Mouse (Mus musculus) limb, embryonic 15.5 days (tissue): Measurements from ENCODE around the gene Kifap3. TPM values are rescaled to one million over a fixed set of nuclear protein-coding genes. Genes with fewer than 3 reads are reported as not detected.
"Not testable (repeated sequence)": the region's sequence is repeated elsewhere in the genome, so short reads cannot be mapped to it uniquely, and the experiment has no call there.

Source experiments
- ATAC-seq: fragments of 200-750 bp; cut with Nextera tagmentation; 2 replicates; pipeline ENCODE4 v1.8.0; 2017; ENCODE audit warnings: low read depth, moderate TSS enrichment; ENCODE audit not compliant: insufficient number of reproducible peaks, low FRiP score, low TSS enrichment
- H3K27ac ChIP-seq: fragments of 300-500 bp; sonication (generic); 2 replicates; pipeline ENCODE4 v1.5.1; 2015; ENCODE audit warnings: moderate library complexity, mild to moderate bottlenecking, inconsistent platforms
- H3K27me3 ChIP-seq: fragments of 300-500 bp; sonication (generic); 2 replicates; pipeline ENCODE4 v1.6.1; 2015; ENCODE audit warnings: inconsistent platforms
- H3K36me3 ChIP-seq: fragments of 300-500 bp; sonication (generic); 2 replicates; pipeline ENCODE4 v1.6.1; 2015; ENCODE audit warnings: inconsistent platforms
- H3K4me1 ChIP-seq: fragments of 300-500 bp; sonication (generic); 2 replicates; pipeline ENCODE4 v1.6.1; 2015; ENCODE audit warnings: inconsistent platforms
- H3K4me2 ChIP-seq: fragments of 300-500 bp; sonication (generic); 2 replicates; pipeline ENCODE4 v1.6.1; 2015; ENCODE audit warnings: mild to moderate bottlenecking, inconsistent platforms
- H3K4me3 ChIP-seq: fragments of 300-500 bp; sonication (generic); 2 replicates; pipeline ENCODE4 v1.5.1; 2015; ENCODE audit warnings: mild to moderate bottlenecking, inconsistent platforms
- H3K9ac ChIP-seq: fragments of 300-500 bp; sonication (generic); 2 replicates; pipeline ENCODE4 v1.6.1; 2015; ENCODE audit warnings: inconsistent platforms
- H3K9me3 ChIP-seq: fragments of 300-500 bp; sonication (generic); 2 replicates; pipeline ENCODE4 v1.6.1; 2016; ENCODE audit warnings: inconsistent platforms
- WGBS: fragments of 180-500 bp; shearing (Covaris S2); methylation state at CpG from one replicate; pipeline ENCODE4 v1.1.7; 2015; 5-methylcytosine and 5-hydroxymethylcytosine counted together
- polyA plus RNA-seq: library from polyadenylated mRNA; unstranded; fragments of >200 nt; fragmentation: Nextera tagmentation; extraction: Ambion mirVana; gene quantifications from 2 replicates; pipeline ENCODE4 v1.2.1, GENCODE M21; 2015

The Kifap3 gene
- polyA plus RNA-seq, 1 experiment from 2014 or later, result 37.5 TPM

GRCm38 (mm10) chr1:163838482-163838881 is 59.1 kb downstream of the Kifap3 start:
- H3K4me1 ChIP-seq, H3K4me2 ChIP-seq, H3K9me3 ChIP-seq, H3K27me3 ChIP-seq, H3K9ac ChIP-seq, H3K27ac ChIP-seq, H3K36me3 ChIP-seq, ATAC-seq, H3K4me3 ChIP-seq: not testable (repeated sequence)
- WGBS, result 94% methylated on average over 3 of the region's 3 CpGs

DNA sequence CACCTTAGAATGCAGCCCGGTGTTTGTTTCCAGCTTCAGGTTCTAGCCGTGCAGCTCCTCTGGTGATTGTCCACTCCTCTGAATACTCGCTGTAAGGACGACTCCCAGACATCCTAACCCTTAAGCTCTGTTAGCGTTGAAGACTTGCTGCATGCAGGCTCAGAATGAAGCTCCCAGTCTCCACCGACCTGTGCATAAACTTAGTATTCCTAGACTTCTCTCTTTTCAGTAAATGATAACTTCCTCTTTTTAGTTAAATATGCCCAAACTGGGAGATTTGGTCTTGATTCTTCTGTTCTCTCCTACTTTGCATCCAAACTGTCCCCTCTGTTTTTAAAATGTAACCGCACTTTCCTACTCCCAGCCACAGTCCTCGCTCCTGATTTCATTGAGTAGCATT is 61.2 kb downstream of the Kifap3 start:
- Histone ChIP-seq H3K36me3 (no peaks in the 10 kb centered on the region; the same call in 1 of the 2 replicates), H3K9me3 (no peaks in the 10 kb centered on the region), H3K27me3 (no peaks in the 10 kb centered on the region), H3K27ac (no peak overlapping the region), H3K9ac (no peak overlapping the region), H3K4me3 (no peak overlapping the region), H3K4me2 (no peak overlapping the region), H3K4me1 (no peaks in the 10 kb centered on the region; the same call in 1 of the 2 replicates)
- WGBS, result 85% methylated on average over 8 of the region's 8 CpGs
- ATAC-seq, result no peak

GRCm38 (mm10) chr1:163842238-163842637 is 62.9 kb downstream of the Kifap3 start:
- H3K4me3 ChIP-seq, result no peak overlapping the region
- no peak overlapping the region for H3K4me2 ChIP-seq
- WGBS, result 38% methylated on average over 2 of the region's 2 CpGs
- no peaks in the 10 kb centered on the region for H3K27me3 ChIP-seq
- H3K9ac ChIP-seq, result no peak overlapping the region
- H3K4me1 ChIP-seq, result no peaks in the 10 kb centered on the region; the same call in 1 of the 2 replicates
- ATAC-seq, result no peak
- no peak overlapping the region for H3K27ac ChIP-seq
- H3K9me3 ChIP-seq, result no peaks in the 10 kb centered on the region
- H3K36me3 ChIP-seq, result no peaks in the 10 kb centered on the region; the same call in 1 of the 2 replicates

GRCm38 (mm10) chr1:163843899-163844298 is 64.5 kb downstream of the Kifap3 start:
- no peak for ATAC-seq

GRCm38 (mm10) chr1:163852884-163853560 is 73.6 kb downstream of the Kifap3 start:
- WGBS, result 18% methylated on average over 5 of the region's 5 CpGs
- Histone ChIP-seq H3K36me3 (peaks cover 14% of the 10 kb centered on the region), H3K4me2 (no peak overlapping the region)

More at GRCm38 (mm10) chr1:163843899-163844298, 64.5 kb downstream of the Kifap3 start:
- H3K27me3 ChIP-seq, result no peaks in the 10 kb centered on the region
- no peak overlapping the region for H3K4me3 ChIP-seq
- H3K4me1 ChIP-seq, result no peaks in the 10 kb centered on the region; the same call in 1 of the 2 replicates
- no peak overlapping the region for H3K9ac ChIP-seq
- no peak overlapping the region for H3K4me2 ChIP-seq
- H3K27ac ChIP-seq, result no peak overlapping the region
- H3K36me3 ChIP-seq, result peaks cover 4% of the 10 kb centered on the region
- no peaks in the 10 kb centered on the region for H3K9me3 ChIP-seq

DNA sequence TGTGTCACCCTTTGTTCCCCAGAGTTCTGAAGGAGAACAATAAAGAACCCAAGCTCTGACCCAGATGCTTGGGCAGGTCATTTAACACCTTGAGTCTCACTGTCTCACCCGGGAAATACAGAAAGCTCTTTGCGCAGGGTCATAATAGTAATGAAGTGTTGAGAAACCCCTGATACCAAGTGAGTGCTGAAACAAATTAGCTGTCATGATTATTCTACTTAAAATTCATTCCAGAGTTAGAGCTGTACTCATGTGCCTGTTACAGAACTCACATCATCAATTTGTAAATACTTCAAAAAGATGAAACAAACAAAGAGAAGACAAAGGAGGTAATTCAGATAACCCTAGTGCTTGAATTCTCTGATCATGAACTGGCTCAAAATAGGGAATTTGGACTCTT is 79.0 kb downstream of the Kifap3 start:
- no peak overlapping the region for H3K4me3 ChIP-seq
- H3K4me1 ChIP-seq, result no peaks in the 10 kb centered on the region
- H3K9ac ChIP-seq, result no peak overlapping the region
- no peak overlapping the region for H3K4me2 ChIP-seq
- ATAC-seq, result no peak
- WGBS, result 59% methylated on average over 2 of the region's 2 CpGs
- H3K9me3 ChIP-seq, result no peaks in the 10 kb centered on the region
- H3K36me3 ChIP-seq, result peaks cover 17% of the 10 kb centered on the region
- no peak overlapping the region for H3K27ac ChIP-seq
- H3K27me3 ChIP-seq, result no peaks in the 10 kb centered on the region

More at GRCm38 (mm10) chr1:163852884-163853560, 73.6 kb downstream of the Kifap3 start:
- H3K4me3 ChIP-seq, result no peak overlapping the region
- H3K9me3 ChIP-seq, result no peaks in the 10 kb centered on the region
- H3K27ac ChIP-seq, result no peak overlapping the region
- no peaks in the 10 kb centered on the region for H3K4me1 ChIP-seq
- no peaks in the 10 kb centered on the region for H3K27me3 ChIP-seq
- H3K9ac ChIP-seq, result no peak overlapping the region
- ATAC-seq, result no peak

- no peak for ATAC-seq
- H3K27me3 ChIP-seq, result no peaks in the 10 kb centered on the region
- H3K9ac ChIP-seq, result no peak overlapping the region
- H3K36me3 ChIP-seq, result peaks cover 28% of the 10 kb centered on the region
- H3K27ac ChIP-seq, result no peak overlapping the region
- no peaks in the 10 kb centered on the region for H3K4me1 ChIP-seq
- H3K9me3 ChIP-seq, result no peaks in the 10 kb centered on the region
- no peak overlapping the region for H3K4me2 ChIP-seq
- H3K4me3 ChIP-seq, result no peak overlapping the region
Measured at GRCm38 (mm10) chr1:163861538-163861937, 82.2 kb downstream of the Kifap3 start.

- H3K36me3 ChIP-seq, result peaks cover 3% of the 10 kb centered on the region; the same call in 1 of the 2 replicates
- WGBS, result 63% methylated on average over 3 of the region's 3 CpGs
- H3K4me2 ChIP-seq, result no peak overlapping the region
- no peak overlapping the region for H3K27ac ChIP-seq
- no peak overlapping the region for H3K9ac ChIP-seq
- no peak overlapping the region for H3K4me3 ChIP-seq
- ATAC-seq, result no peak
- H3K27me3 ChIP-seq, result no peaks in the 10 kb centered on the region
- H3K4me1 ChIP-seq, result 0 out of 2 replicates have a peak, but pooled peaks cover 4% of the 10 kb centered on the region
- H3K9me3 ChIP-seq, result no peaks in the 10 kb centered on the region
Measured at GRCm38 (mm10) chr1:163873158-163873557, 93.8 kb downstream of the Kifap3 start.

DNA sequence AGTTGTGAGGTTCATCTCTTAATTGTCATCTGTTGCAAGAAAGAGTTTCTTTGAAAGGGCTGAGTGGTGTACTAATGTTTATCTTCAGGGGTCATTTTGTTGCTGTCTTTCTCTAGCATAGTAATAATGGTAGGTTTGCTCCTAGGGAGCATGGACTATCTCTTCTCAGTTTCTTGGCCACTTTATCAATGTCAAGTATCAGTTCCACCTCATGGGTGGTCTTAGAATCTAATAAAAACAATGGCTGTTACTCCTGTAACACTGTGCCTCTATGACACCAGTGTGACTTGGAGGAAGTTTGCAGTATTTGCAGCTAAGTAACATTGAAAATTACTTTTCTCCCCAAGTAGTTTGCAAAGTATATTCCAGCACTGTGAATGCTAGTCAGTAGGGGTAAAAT is 110.2 kb downstream of the Kifap3 start:
- H3K27me3 ChIP-seq, result no peaks in the 10 kb centered on the region
- H3K4me3 ChIP-seq, result no peak overlapping the region
- peaks cover 5% of the 10 kb centered on the region; the same call in 1 of the 2 replicates for H3K4me1 ChIP-seq
- H3K36me3 ChIP-seq, result 0 out of 2 replicates have a peak, but pooled peaks cover 5% of the 10 kb centered on the region
- no peak overlapping the region for H3K9ac ChIP-seq
- H3K9me3 ChIP-seq, result no peaks in the 10 kb centered on the region
- H3K4me2 ChIP-seq, result no peak overlapping the region
- no peak for ATAC-seq
- no peak overlapping the region for H3K27ac ChIP-seq

DNA sequence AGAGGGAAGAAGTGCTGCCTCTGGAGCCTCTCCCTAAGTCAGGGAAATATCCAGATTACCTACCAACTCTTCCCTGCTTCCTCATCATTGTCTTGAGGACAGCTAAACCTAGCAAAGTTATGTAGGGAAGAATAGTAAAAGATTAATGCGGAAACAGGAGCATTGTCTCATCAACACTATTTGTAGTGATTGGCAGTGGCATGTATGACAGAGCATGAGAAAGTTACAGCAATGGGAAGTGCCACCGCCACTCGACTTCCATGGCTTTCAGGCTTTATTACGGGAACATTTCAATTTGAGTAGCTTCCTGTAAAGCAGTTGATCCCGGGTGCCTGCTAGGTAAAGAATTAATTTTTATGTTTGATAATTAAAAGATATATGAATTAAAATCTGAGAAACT is 113.9 kb downstream of the Kifap3 start:
- peaks cover 13% of the 10 kb centered on the region for H3K4me1 ChIP-seq
- no peak overlapping the region for H3K9ac ChIP-seq
- H3K27ac ChIP-seq, result no peak overlapping the region
- WGBS, result 59% methylated on average over 5 of the region's 5 CpGs
- ATAC-seq, result no peak
- H3K9me3 ChIP-seq, result no peaks in the 10 kb centered on the region
- no peaks in the 10 kb centered on the region for H3K27me3 ChIP-seq
- 0 out of 2 replicates have a peak, but pooled peaks cover 5% of the 10 kb centered on the region for H3K36me3 ChIP-seq
- H3K4me3 ChIP-seq, result no peak overlapping the region
- H3K4me2 ChIP-seq, result no peak overlapping the region

GRCm38 (mm10) chr1:163893774-163894527 is 114.6 kb downstream of the Kifap3 start:
- no peaks in the 10 kb centered on the region for H3K27me3 ChIP-seq
- no peak overlapping the region for H3K9ac ChIP-seq
- H3K4me2 ChIP-seq, result no peak overlapping the region
- ATAC-seq, result no peak
- no peak overlapping the region for H3K4me3 ChIP-seq
- H3K9me3 ChIP-seq, result no peaks in the 10 kb centered on the region
- peak overlapping the region; percentile 33; the same call in 1 of the 2 replicates for H3K27ac ChIP-seq
- H3K36me3 ChIP-seq, result 0 out of 2 replicates have a peak, but pooled peaks cover 5% of the 10 kb centered on the region
- 44% methylated on average over 11 of the region's 11 CpGs for WGBS
- peaks cover 17% of the 10 kb centered on the region for H3K4me1 ChIP-seq

DNA sequence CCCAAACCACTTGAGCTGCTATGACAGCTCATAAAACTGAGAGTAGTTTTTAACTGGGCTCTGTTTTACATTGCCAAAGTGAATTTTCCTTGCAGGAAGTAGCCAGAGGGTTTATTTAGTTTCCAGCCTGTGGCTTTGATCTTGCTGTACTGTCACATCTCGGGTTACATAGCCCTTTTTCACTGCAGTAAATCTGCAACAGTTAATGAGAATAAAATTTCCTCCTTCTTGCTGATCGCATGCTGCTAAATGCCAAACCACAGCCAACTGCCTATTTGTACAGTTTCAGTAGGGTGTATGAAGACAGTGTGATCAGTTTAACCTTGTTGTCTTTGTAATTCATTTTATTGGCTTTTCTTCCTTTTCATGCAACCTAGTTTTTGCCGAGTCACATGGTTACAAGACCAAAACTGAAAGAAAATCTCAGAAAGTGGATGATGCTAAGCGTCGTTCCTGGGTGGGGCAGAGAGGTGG is 118.9 kb downstream of the Kifap3 start:
- H3K36me3 ChIP-seq, result no peaks in the 10 kb centered on the region
- no peak overlapping the region for H3K4me3 ChIP-seq
- H3K4me2 ChIP-seq, result peak overlapping the region; percentile 2; the same call in 1 of the 2 replicates
- H3K9me3 ChIP-seq, result no peaks in the 10 kb centered on the region
- WGBS, result 13% methylated on average over 5 of the region's 5 CpGs
- peak overlapping the region; percentile 47 for H3K27ac ChIP-seq
- H3K9ac ChIP-seq, result no peak overlapping the region
- H3K27me3 ChIP-seq, result no peaks in the 10 kb centered on the region
- ATAC-seq, result peak; percentile 86
- H3K4me1 ChIP-seq, result peaks cover 14% of the 10 kb centered on the region
